Mouse (Mus musculus) liver, embryonic 16.5 days (tissue): Measurements from ENCODE around the gene Bod1. TPM values are rescaled to one million over a fixed set of nuclear protein-coding genes. Genes with fewer than 3 reads are reported as not detected.

Source experiments
- ATAC-seq: fragments of 200-750 bp; cut with Nextera tagmentation; 2 replicates; pipeline ENCODE4 v1.8.0; 2017; ENCODE audit warnings: low read depth, mild to moderate bottlenecking, moderate number of reproducible peaks, moderate library complexity
- H3K27ac ChIP-seq: fragments of 300-500 bp; sonication (generic); 2 replicates; pipeline ENCODE4 v1.5.1; 2014; ENCODE audit warnings: mild to moderate bottlenecking, low read length
- H3K27me3 ChIP-seq: fragments of 300-500 bp; sonication (generic); 2 replicates; pipeline ENCODE4 v1.6.1; 2014; ENCODE audit warnings: low read depth, low read length, mixed read lengths; ENCODE audit not compliant: control insufficient read depth, insufficient read depth
- H3K36me3 ChIP-seq: fragments of 300-500 bp; sonication (generic); 2 replicates; pipeline ENCODE4 v1.6.1; 2014; ENCODE audit warnings: mild to moderate bottlenecking; ENCODE audit not compliant: control insufficient read depth, insufficient read depth
- H3K4me1 ChIP-seq: fragments of 300-500 bp; sonication (generic); 2 replicates; pipeline ENCODE4 v1.6.1; 2014; ENCODE audit warnings: low read depth, low read length, mixed read lengths; ENCODE audit not compliant: control insufficient read depth
- H3K4me2 ChIP-seq: fragments of 300-500 bp; sonication (generic); 2 replicates; pipeline ENCODE4 v1.6.1; 2014; ENCODE audit warnings: low read depth, low read length, mixed read lengths
- H3K4me3 ChIP-seq: fragments of 300-500 bp; sonication (generic); 2 replicates; pipeline ENCODE4 v1.5.1; 2014; ENCODE audit warnings: low read depth, mild to moderate bottlenecking, low read length
- H3K9ac ChIP-seq: fragments of 300-500 bp; sonication (generic); 2 replicates; pipeline ENCODE4 v1.6.1; 2014; ENCODE audit warnings: low read depth, low read length
- H3K9me3 ChIP-seq: fragments of 300-500 bp; sonication (generic); replicated peaks from 2 replicates; pipeline ENCODE4 v1.6.1; 2016; ENCODE audit warnings: low read length; ENCODE audit not compliant: control insufficient read depth
- WGBS: fragments of 180-500 bp; shearing (Covaris S2); extraction: QIAGEN DNeasy Blood & Tissue Kit; methylation state at CpG from one replicate; pipeline ENCODE4 v1.1.7; 2014; ENCODE audit not compliant: insufficient replicate concordance; 5-methylcytosine and 5-hydroxymethylcytosine counted together
- polyA plus RNA-seq: library from polyadenylated mRNA; unstranded; fragments of >200 nt; fragmentation: Nextera tagmentation; extraction: Ambion mirVana; gene quantifications from 2 replicates; pipeline ENCODE4 v1.2.1, GENCODE M21; 2015

Bod1 gene
- polyA plus RNA-seq, 1 experiment from 2014 or later = 11.6 TPM

DNA sequence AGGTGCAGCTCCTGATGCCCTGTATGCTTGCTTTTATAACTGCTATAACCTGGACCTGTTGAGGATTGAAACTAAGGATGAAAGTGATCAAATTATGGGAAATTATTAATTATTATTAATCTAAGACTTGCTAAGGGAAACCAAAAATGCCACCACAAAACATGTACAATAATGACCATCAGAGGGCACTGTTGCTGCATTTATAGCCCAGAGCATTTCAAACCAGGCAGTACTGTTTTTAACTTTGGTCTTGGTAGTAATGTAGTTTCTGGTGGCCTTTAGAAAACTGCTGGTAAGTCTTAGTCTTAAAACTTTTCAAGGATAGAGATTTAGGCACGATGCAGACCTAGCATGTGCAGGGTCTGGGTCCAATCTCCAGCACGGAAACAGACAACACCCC, 3.7 kb upstream of the Bod1 start:
- 43% methylated on average over 2 of the region's 2 CpGs for WGBS

GRCm38 (mm10) chr11:31672170-31672563, 482 bp upstream of the Bod1 start:
- H3K4me2 ChIP-seq = peak overlapping the region; percentile 80
- H3K27ac ChIP-seq = no peak overlapping the region
- no peaks in the 10 kb centered on the region for H3K9me3 ChIP-seq
- H3K27me3 ChIP-seq = no peaks in the 10 kb centered on the region
- WGBS = 13% methylated on average over 9 of the region's 9 CpGs
- no peaks in the 10 kb centered on the region for H3K36me3 ChIP-seq
- no peak for ATAC-seq
- peak overlapping the region; percentile 81 for H3K4me3 ChIP-seq
- H3K4me1 ChIP-seq = peaks cover 5% of the 10 kb centered on the region; the same call in 1 of the 2 replicates
- peak overlapping the region; percentile 81 for H3K9ac ChIP-seq

More for the DNA sequence above, 3.7 kb upstream of the Bod1 start:
- Histone ChIP-seq H3K9ac (no peak overlapping the region), H3K9me3 (no peaks in the 10 kb centered on the region), H3K4me3 (no peak overlapping the region), H3K36me3 (no peaks in the 10 kb centered on the region), H3K4me2 (no peak overlapping the region), H3K4me1 (peaks cover 5% of the 10 kb centered on the region; the same call in 1 of the 2 replicates), H3K27me3 (no peaks in the 10 kb centered on the region), H3K27ac (no peak overlapping the region)
- no peak for ATAC-seq

DNA sequence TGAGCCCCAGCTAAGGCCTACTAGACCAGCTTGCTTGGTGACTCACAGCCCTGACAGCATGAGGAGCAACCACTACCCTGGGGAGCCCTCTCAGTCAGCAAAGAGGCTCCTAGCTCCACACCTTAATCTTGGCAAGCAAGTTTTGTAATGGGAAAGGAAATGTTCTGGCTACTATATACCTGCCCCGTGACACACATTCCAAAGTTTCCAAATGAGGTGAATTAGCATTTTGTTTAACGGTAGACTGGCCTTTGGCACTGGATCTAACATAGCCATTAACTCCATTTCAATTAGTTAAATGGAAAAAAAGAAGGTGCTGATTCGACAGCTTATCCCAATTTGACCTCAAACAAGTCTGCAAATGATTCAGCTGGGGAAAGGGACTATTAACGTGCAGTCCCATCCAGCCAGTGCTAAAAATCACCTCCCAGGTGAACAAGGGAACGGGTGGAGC, 1.2 kb downstream of the Bod1 start:
- Histone ChIP-seq H3K27me3 (no peaks in the 10 kb centered on the region), H3K4me1 (peaks cover 2% of the 10 kb centered on the region; the same call in 1 of the 2 replicates), H3K9ac (no peak overlapping the region), H3K9me3 (no peaks in the 10 kb centered on the region), H3K27ac (no peak overlapping the region), H3K4me3 (no peak overlapping the region), H3K36me3 (peaks cover 3% of the 10 kb centered on the region; the same call in 1 of the 2 replicates), H3K4me2 (no peak overlapping the region)
- no peak for ATAC-seq
- 63% methylated on average over 5 of the region's 5 CpGs for WGBS

DNA sequence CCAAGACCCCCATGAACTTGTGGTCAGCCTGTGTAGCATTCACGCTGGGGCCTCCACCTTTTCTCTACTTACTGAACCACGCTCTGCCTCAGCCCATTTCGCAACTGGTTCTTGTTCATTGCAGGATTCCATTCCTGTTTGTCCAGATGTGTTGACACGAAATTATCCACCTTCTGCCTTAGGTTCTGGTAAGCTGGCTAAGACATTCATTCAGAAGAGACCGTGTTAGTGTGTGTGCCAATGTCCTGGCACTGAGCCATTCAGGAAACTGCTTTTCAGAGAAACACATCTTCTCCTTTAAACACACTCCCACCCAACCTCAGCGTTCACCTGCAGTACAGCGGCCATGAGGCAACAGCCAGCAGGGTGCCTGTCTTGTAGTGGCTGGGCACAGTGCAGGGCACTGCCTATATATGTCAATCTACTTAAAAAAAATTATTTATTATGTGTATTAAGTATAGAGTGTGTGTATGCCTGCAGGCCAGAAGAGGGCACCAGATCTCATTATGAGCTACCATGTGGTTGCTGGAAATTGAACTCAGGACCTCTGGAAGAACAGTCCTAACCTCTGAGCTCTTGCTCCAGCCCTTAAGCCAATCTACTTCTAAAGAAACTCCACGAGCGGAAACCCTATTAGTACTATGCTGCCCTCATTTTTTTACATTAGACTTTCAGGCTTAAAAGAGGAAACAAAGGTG, 2.4 kb downstream of the Bod1 start:
- Histone ChIP-seq H3K4me2 (no peak overlapping the region), H3K36me3 (peaks cover 9% of the 10 kb centered on the region), H3K9ac (no peak overlapping the region), H3K4me3 (no peak overlapping the region), H3K27ac (no peak overlapping the region), H3K4me1 (peaks cover 2% of the 10 kb centered on the region; the same call in 1 of the 2 replicates), H3K9me3 (no peaks in the 10 kb centered on the region), H3K27me3 (no peaks in the 10 kb centered on the region)
- whole genome bisulfite sequencing = 81% methylated on average over 9 of the region's 9 CpGs
- ATAC-seq = no peak

- WGBS = 62% methylated on average over 2 of the region's 2 CpGs
- H3K27me3 ChIP-seq = no peaks in the 10 kb centered on the region
- H3K4me3 ChIP-seq = no peak overlapping the region
- no peak overlapping the region for H3K27ac ChIP-seq
- H3K9me3 ChIP-seq = no peaks in the 10 kb centered on the region
- H3K4me2 ChIP-seq = no peak overlapping the region
- no peak overlapping the region for H3K9ac ChIP-seq
- no peak for ATAC-seq
- peaks cover 15% of the 10 kb centered on the region for H3K36me3 ChIP-seq
- no peaks in the 10 kb centered on the region for H3K4me1 ChIP-seq
These were observed 7.5 kb downstream of the Bod1 start for GRCm38 (mm10) chr11:31664186-31664585.

DNA sequence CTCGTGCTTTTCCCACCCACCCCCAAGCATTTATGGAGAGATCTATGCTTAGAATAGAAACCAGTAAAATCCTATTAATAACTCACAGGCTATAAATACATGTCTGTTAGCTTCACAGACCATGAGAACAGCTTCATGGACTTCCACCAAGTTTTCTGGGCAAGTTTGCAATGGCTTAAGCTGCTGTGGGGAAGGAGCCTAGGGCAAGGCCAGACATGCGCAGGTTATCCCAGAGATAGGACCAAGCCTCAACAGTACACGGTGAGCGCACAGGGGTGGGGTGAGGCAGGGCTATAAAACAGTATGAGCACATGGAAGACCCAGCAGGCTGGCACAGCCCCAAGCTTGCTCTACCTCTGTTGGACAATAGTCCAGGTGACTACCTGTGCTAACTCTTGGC, 8.2 kb downstream of the Bod1 start:
- ATAC-seq = no peak
- 82% methylated on average over 4 of the region's 4 CpGs for WGBS

DNA sequence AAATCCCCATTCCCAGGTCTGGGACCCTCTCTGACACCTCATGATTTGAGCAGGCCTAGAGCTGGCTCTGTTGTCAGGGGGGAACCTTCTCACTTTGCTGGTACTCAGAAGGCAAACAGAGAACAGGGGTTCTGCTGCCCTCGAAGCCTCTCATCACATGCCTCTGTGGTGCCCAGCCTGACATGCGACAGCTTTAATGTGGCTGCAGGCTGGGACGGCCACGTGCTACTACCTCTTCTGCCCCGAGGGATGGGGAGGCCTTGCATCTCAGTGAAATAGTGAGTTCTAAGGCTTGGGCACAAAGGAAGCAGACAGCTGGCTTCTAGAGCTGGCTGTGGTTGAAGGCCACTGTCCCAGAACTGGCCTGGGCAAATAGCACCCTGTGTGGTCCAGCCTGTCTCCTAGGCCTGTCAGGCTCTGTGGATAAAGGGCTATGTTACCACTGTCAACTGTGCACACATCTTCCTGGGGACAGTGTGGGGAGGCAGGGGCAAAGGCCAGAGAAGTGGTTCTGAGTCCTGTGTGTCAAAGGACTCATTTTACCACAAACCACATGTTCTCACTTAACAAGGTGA, 8.7 kb downstream of the Bod1 start:
- Histone ChIP-seq H3K9me3 (no peaks in the 10 kb centered on the region), H3K27me3 (no peaks in the 10 kb centered on the region), H3K9ac (no peak overlapping the region), H3K4me3 (no peak overlapping the region), H3K36me3 (peaks cover 15% of the 10 kb centered on the region), H3K27ac (no peak overlapping the region), H3K4me2 (no peak overlapping the region), H3K4me1 (no peaks in the 10 kb centered on the region)
- no peak for ATAC-seq
- WGBS = 65% methylated on average over 5 of the region's 5 CpGs

More for the DNA sequence above, 8.2 kb downstream of the Bod1 start:
- H3K27ac ChIP-seq = no peak overlapping the region
- H3K36me3 ChIP-seq = peaks cover 15% of the 10 kb centered on the region
- no peaks in the 10 kb centered on the region for H3K9me3 ChIP-seq
- H3K4me2 ChIP-seq = no peak overlapping the region
- H3K4me1 ChIP-seq = no peaks in the 10 kb centered on the region
- no peaks in the 10 kb centered on the region for H3K27me3 ChIP-seq
- no peak overlapping the region for H3K9ac ChIP-seq
- H3K4me3 ChIP-seq = no peak overlapping the region

DNA sequence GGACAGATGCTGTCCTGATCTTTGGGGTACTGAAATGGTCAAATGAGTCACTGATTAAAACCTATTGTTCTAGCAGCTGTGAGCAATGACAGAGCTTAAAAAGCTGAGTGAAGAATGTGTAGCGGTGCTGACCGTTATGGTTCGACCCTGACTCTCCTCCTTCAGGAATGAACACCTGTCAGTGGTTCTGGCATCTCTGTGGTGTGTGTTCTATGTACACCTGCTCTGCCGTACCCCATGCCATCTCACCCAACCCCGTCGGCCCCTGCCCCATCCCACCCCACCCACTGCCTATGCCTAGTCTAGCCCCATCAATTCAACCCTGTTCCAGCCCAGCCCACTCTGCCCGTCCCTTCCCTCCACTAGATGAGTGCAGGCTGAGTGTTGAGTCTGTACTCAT, 9.5 kb downstream of the Bod1 start:
- no peak overlapping the region for H3K9ac ChIP-seq
- ATAC-seq = no peak

GRCm38 (mm10) chr11:31657806-31658175, 13.9 kb downstream of the Bod1 start:
- Histone ChIP-seq H3K36me3 (no peaks in the 10 kb centered on the region), H3K4me2 (no peak overlapping the region), H3K27ac (no peak overlapping the region), H3K9ac (no peak overlapping the region), H3K27me3 (no peaks in the 10 kb centered on the region), H3K4me3 (no peak overlapping the region), H3K4me1 (no peaks in the 10 kb centered on the region), H3K9me3 (no peaks in the 10 kb centered on the region)
- ATAC-seq = no peak

More for the DNA sequence above, 9.5 kb downstream of the Bod1 start:
- H3K4me1 ChIP-seq = no peaks in the 10 kb centered on the region
- no peaks in the 10 kb centered on the region for H3K9me3 ChIP-seq
- no peak overlapping the region for H3K27ac ChIP-seq
- 71% methylated on average over 7 of the region's 7 CpGs for WGBS
- H3K27me3 ChIP-seq = no peaks in the 10 kb centered on the region
- no peak overlapping the region for H3K4me2 ChIP-seq
- peaks cover 15% of the 10 kb centered on the region for H3K36me3 ChIP-seq
- no peak overlapping the region for H3K4me3 ChIP-seq
